Mouse (Mus musculus): ENCODE measurements around the gene Blzf1.

The Blzf1 gene

GRCm38 (mm10) chr1:164294071-164294470 is 13.2 kb downstream of the Blzf1 start:
- in situ Hi-C loops (cut with MboI): no loop called here

- in situ Hi-C loops (cut with MboI): no loop called here
Observed at GRCm38 (mm10) chr1:164292040-164292439, 15.2 kb downstream of the Blzf1 start.

GRCm38 (mm10) chr1:164287406-164287805 is 19.9 kb downstream of the Blzf1 start:
- in situ Hi-C loops (cut with MboI): no loop called here

GRCm38 (mm10) chr1:164284007-164284406 is 23.3 kb downstream of the Blzf1 start:
- in situ Hi-C loops (cut with MboI): no loop called here

GRCm38 (mm10) chr1:164279332-164279731 is 28.0 kb downstream of the Blzf1 start:
- in situ Hi-C loops (cut with MboI): no loop called here

- in situ Hi-C loops (cut with MboI): no loop called here
Observed at GRCm38 (mm10) chr1:164276552-164276951, 30.7 kb downstream of the Blzf1 start.

- in situ Hi-C loops (cut with MboI): no loop called here
Observed at GRCm38 (mm10) chr1:164275455-164275954, 31.8 kb downstream of the Blzf1 start, which contains the start of gene Ccdc181. Ccdc181 (plus strand) TSS chr1:164275585.

- in situ Hi-C loops (cut with MboI): no loop called here
Observed at GRCm38 (mm10) chr1:164273659-164274058, 33.6 kb downstream of the Blzf1 start.

- in situ Hi-C loops (cut with MboI): no loop called here
Observed at GRCm38 (mm10) chr1:164270941-164271340, 36.3 kb downstream of the Blzf1 start.

- in situ Hi-C loops (cut with MboI): no loop called here
Observed at GRCm38 (mm10) chr1:164261553-164261952, 45.7 kb downstream of the Blzf1 start.

- in situ Hi-C loops (cut with MboI): no loop called here
Observed at GRCm38 (mm10) chr1:164260171-164261028, 46.9 kb downstream of the Blzf1 start.

GRCm38 (mm10) chr1:164254836-164255235 is 52.5 kb downstream of the Blzf1 start:
- in situ Hi-C loops (cut with MboI): no loop called here

GRCm38 (mm10) chr1:164252551-164252950 is 54.7 kb downstream of the Blzf1 start:
- in situ Hi-C loops (cut with MboI): no loop called here

GRCm38 (mm10) chr1:164251438-164251837 is 55.9 kb downstream of the Blzf1 start:
- in situ Hi-C loops (cut with MboI): no loop called here

GRCm38 (mm10) chr1:164250391-164251150 is 56.7 kb downstream of the Blzf1 start:
- in situ Hi-C loops (cut with MboI): no loop called here

- in situ Hi-C loops (cut with MboI): no loop called here
Observed at GRCm38 (mm10) chr1:164249332-164249711, 58.0 kb downstream of the Blzf1 start.

- in situ Hi-C loops (cut with MboI): no loop called here
Observed at GRCm38 (mm10) chr1:164248465-164249331, 58.6 kb downstream of the Blzf1 start, which contains the start of gene Slc19a2. Slc19a2 (plus strand) TSS chr1:164249046.

GRCm38 (mm10) chr1:164247971-164248370 is 59.3 kb downstream of the Blzf1 start:
- in situ Hi-C loops (cut with MboI): no loop called here

- in situ Hi-C loops (cut with MboI): no loop called here
Observed at GRCm38 (mm10) chr1:164247442-164247841, 59.8 kb downstream of the Blzf1 start.

- in situ Hi-C loops (cut with MboI): no loop called here
Observed at GRCm38 (mm10) chr1:164242809-164243208, 64.5 kb downstream of the Blzf1 start.

- in situ Hi-C loops (cut with MboI): no loop called here
Observed at GRCm38 (mm10) chr1:164241494-164241893, 65.8 kb downstream of the Blzf1 start.

Data from mature B cell (primary cell).